Mouse (Mus musculus): ENCODE results near the gene Gm21891.
"Not testable (repeated sequence)": the region's sequence is repeated elsewhere in the genome, so short reads cannot be mapped to it uniquely, and the experiment has no call there.

The Gm21891 gene

GRCm38 (mm10) chrY:13133392-13133791, at the start of gene Gm21891:
Gene Gm21891, minus strand, starts transcription at chrY:13133492.
- not testable (repeated sequence) for DNase-seq (ENCODE audit: low read depth, low spot score)

GRCm38 (mm10) chrY:13161668-13162067, 28.4 kb upstream of the Gm21891 start, which contains the start of gene Gm21425:
Gene Gm21425, plus strand, starts transcription at chrY:13161968.
- DNase-seq (ENCODE audit: low read depth, low spot score): not testable (repeated sequence)
